Mouse (Mus musculus) cortical plate, adult 2 months (tissue): ENCODE measurements at regions not wholly inside any gene's neighbourhood (a gene's known extent, or its start where the extent isn't known, plus 50 kb on each side); places are given as distances from the start of the nearest gene placed in this dataset.

Experiments used
- CTCF ChIP-seq: fragments of 200-500 bp; IDR thresholded peaks from 2 replicates; pipeline ENCODE4 v1.5.1; 2011; ENCODE audit warnings: mild to moderate bottlenecking, control low read depth, low read length; ENCODE audit not compliant: insufficient read depth; ENCODE audit errors: extremely low read depth
- POLR2A ChIP-seq: fragments of 200-500 bp; IDR thresholded peaks from 2 replicates; pipeline ENCODE4 v1.6.1; 2011; ENCODE audit warnings: mild to moderate bottlenecking, low read length, control low read depth; ENCODE audit not compliant: insufficient read depth; ENCODE audit errors: extremely low read depth

GRCm38 (mm10) chr3:37887711-37888110 lies 163.4 kb upstream of the Gm5148 start:
- TF ChIP-seq POLR2A (no peak), CTCF (no peak)
